ENCODE assay signal across 8 mouse cellular contexts in genomic region chr9:106421865-106422160, GRCm38 (mm10). TPM values are rescaled to one million over a fixed set of nuclear protein-coding genes. Genes with fewer than 3 reads are reported as not detected.
DNase-seq lines count a peak whose midpoint lies in the region; ATAC-seq and TF ChIP-seq lines count a peak whose summit lies in the region.

No protein-coding gene starts in this region.

- no peaks in the 10 kb centered on the region for H3K36me3 ChIP-seq in forebrain, embryonic 11.5 days (ENCODE audit: control insufficient read depth, insufficient read depth, low read length)
- no peaks in the 10 kb centered on the region for H3K36me3 ChIP-seq in heart, embryonic 16.5 days (ENCODE audit: control insufficient read depth, insufficient read depth)
- H3K36me3 ChIP-seq in liver, embryonic 14.5 days (replicated peaks; ENCODE audit: control insufficient read depth, insufficient read depth, low read depth), result no peaks in the 10 kb centered on the region
- H3K36me3 ChIP-seq in neural tube, embryonic 12.5 days, result no peaks in the 10 kb centered on the region
- H3K36me3 ChIP-seq in stomach, postnatal 0 days (ENCODE audit: control insufficient read depth, insufficient read depth, low read length), result no peaks in the 10 kb centered on the region

- peak; percentile 63 for ATAC-seq in forebrain, embryonic 11.5 days (replicated peaks; ENCODE audit: low FRiP score)
- peak; percentile 56 for ATAC-seq in heart, embryonic 16.5 days (replicated peaks; ENCODE audit: extremely low read depth, insufficient read depth, low FRiP score)
- ATAC-seq in liver, embryonic 14.5 days (ENCODE audit: insufficient read depth), result peak; percentile 71
- ATAC-seq in neural tube, embryonic 12.5 days (ENCODE audit: low FRiP score, low read depth), result peak; percentile 75
- ATAC-seq in stomach, postnatal 0 days (ENCODE audit: low FRiP score, low TSS enrichment), result peak; percentile 80

- no peak overlapping the region for H3K4me3 ChIP-seq in forebrain, embryonic 11.5 days (ENCODE audit: low read depth, low read length)
- peak overlapping the region; percentile 26; the same call in 1 of the 2 replicates for H3K4me3 ChIP-seq in heart, embryonic 16.5 days (ENCODE audit: low read length)
- no peak overlapping the region for H3K4me3 ChIP-seq in liver, embryonic 14.5 days (ENCODE audit: insufficient read depth in 1 of 2, low read depth in 2 of 2, low read length in 2 of 2)
- no peak overlapping the region for H3K4me3 ChIP-seq in neural tube, embryonic 12.5 days
- no peak overlapping the region for H3K4me3 ChIP-seq in stomach, postnatal 0 days (ENCODE audit: low read depth, low read length)

- H3K9me3 ChIP-seq in forebrain, embryonic 11.5 days (ENCODE audit: control insufficient read depth, low read length), result no peaks in the 10 kb centered on the region
- no peaks in the 10 kb centered on the region for H3K9me3 ChIP-seq in heart, embryonic 16.5 days (replicated peaks; ENCODE audit: control insufficient read depth, low read length)
- H3K9me3 ChIP-seq in liver, embryonic 14.5 days (ENCODE audit: control insufficient read depth, low read length), result no peaks in the 10 kb centered on the region
- H3K9me3 ChIP-seq in neural tube, embryonic 12.5 days, result no peaks in the 10 kb centered on the region
- no peaks in the 10 kb centered on the region for H3K9me3 ChIP-seq in stomach, postnatal 0 days (ENCODE audit: control insufficient read depth, low read length)

- H3K4me2 ChIP-seq in forebrain, embryonic 11.5 days (ENCODE audit: low read depth, low read length, severe bottlenecking), result peak overlapping the region; percentile 39
- H3K4me2 ChIP-seq in heart, embryonic 16.5 days (ENCODE audit: low read depth, low read length), result peak overlapping the region; percentile 49
- H3K4me2 ChIP-seq in liver, embryonic 14.5 days (ENCODE audit: low read depth), result no peak overlapping the region
- H3K4me2 ChIP-seq in neural tube, embryonic 12.5 days (replicated peaks), result peak overlapping the region; percentile 36
- peak overlapping the region; percentile 40 for H3K4me2 ChIP-seq in stomach, postnatal 0 days (replicated peaks; ENCODE audit: low read depth)

- peak overlapping the region; percentile 32; the same call in 1 of the 2 replicates for H3K27ac ChIP-seq in forebrain, embryonic 11.5 days (ENCODE audit: low read depth, low read length)
- H3K27ac ChIP-seq in heart, embryonic 16.5 days (ENCODE audit: low read length), result no peak overlapping the region
- no peak overlapping the region for H3K27ac ChIP-seq in liver, embryonic 14.5 days
- H3K27ac ChIP-seq in neural tube, embryonic 12.5 days, result no peak overlapping the region
- no peak overlapping the region for H3K27ac ChIP-seq in stomach, postnatal 0 days (replicated peaks)

- peak; percentile 82 to 89 for DNase-seq in CD8-positive naive resting alpha-beta T cell, adult 2 months (ENCODE audit: low read depth in 2 of 2, low spot score in 2 of 2)
- peak; percentile 57 for DNase-seq in c-Kit-negative CD71-positive TER-119-positive erythroid progenitor cells, embryonic 14.5 days (ENCODE audit: low read depth, low spot score)
- peak; percentile 91 for DNase-seq in forebrain, embryonic 11.5 days (ENCODE audit: low spot score)
- DNase-seq in kidney, postnatal 25 days, result peak; percentile 87 to 94
- DNase-seq in liver, embryonic 14.5 days (ENCODE audit: low read depth in 3 of 3, low spot score in 3 of 3), result peak; percentile 65 to 69 (median 65)
- peak; percentile 82 for DNase-seq in stomach, postnatal 0 days (ENCODE audit: low spot score)

- TF ChIP-seq CTCF in liver, embryonic 14.5 days (IDR thresholded peaks at IDR 0.05; ENCODE audit: low read depth), result peak; percentile 96
- TF ChIP-seq CTCF in stomach, postnatal 0 days (IDR thresholded peaks at IDR 0.05; ENCODE audit: low read depth), result peak; percentile 98

- no peaks in the 10 kb centered on the region for H3K27me3 ChIP-seq in forebrain, embryonic 11.5 days (ENCODE audit: control insufficient read depth, insufficient read depth, low read length)
- no peaks in the 10 kb centered on the region for H3K27me3 ChIP-seq in heart, embryonic 16.5 days (ENCODE audit: control insufficient read depth, insufficient read depth, low read length)
- peaks cover 15% of the 10 kb centered on the region for H3K27me3 ChIP-seq in liver, embryonic 14.5 days (ENCODE audit: control insufficient read depth, insufficient read depth, low read length)
- H3K27me3 ChIP-seq in neural tube, embryonic 12.5 days (replicated peaks), result peaks cover 2% of the 10 kb centered on the region; the same call in 1 of the 2 replicates
- H3K27me3 ChIP-seq in stomach, postnatal 0 days (ENCODE audit: control insufficient read depth, insufficient read depth, low read length), result no peaks in the 10 kb centered on the region

- 0% methylated on average over 3 of the region's 3 CpGs for WGBS in forebrain, embryonic 11.5 days
- WGBS in heart, embryonic 16.5 days, result 0% methylated on average over 3 of the region's 3 CpGs
- 0% methylated on average over 3 of the region's 3 CpGs for WGBS in liver, embryonic 14.5 days (ENCODE audit: insufficient replicate concordance)
- WGBS in neural tube, embryonic 12.5 days, result 0% methylated on average over 3 of the region's 3 CpGs
- 0% methylated on average over 3 of the region's 3 CpGs for WGBS in stomach, postnatal 0 days

- H3K9ac ChIP-seq in forebrain, embryonic 11.5 days (ENCODE audit: low read length), result 0 out of 2 replicates have a peak overlapping the region, but pooled peaks have one; percentile 12
- H3K9ac ChIP-seq in heart, embryonic 16.5 days (ENCODE audit: low read length), result peak overlapping the region; percentile 58
- no peak overlapping the region for H3K9ac ChIP-seq in liver, embryonic 14.5 days (replicated peaks)
- H3K9ac ChIP-seq in neural tube, embryonic 12.5 days, result no peak overlapping the region
- no peak overlapping the region for H3K9ac ChIP-seq in stomach, postnatal 0 days (ENCODE audit: low read length)

- peaks cover 21% of the 10 kb centered on the region for H3K4me1 ChIP-seq in forebrain, embryonic 11.5 days (replicated peaks; ENCODE audit: control insufficient read depth, insufficient read depth, low read length)
- peaks cover 18% of the 10 kb centered on the region for H3K4me1 ChIP-seq in heart, embryonic 16.5 days (ENCODE audit: control insufficient read depth, insufficient read depth, low read length)
- no peaks in the 10 kb centered on the region for H3K4me1 ChIP-seq in liver, embryonic 14.5 days (replicated peaks; ENCODE audit: control insufficient read depth in 2 of 2, insufficient read depth in 2 of 2, low read length in 1 of 2)
- H3K4me1 ChIP-seq in neural tube, embryonic 12.5 days, result peaks cover 27% of the 10 kb centered on the region
- 0 out of 2 replicates have a peak, but pooled peaks cover 2% of the 10 kb centered on the region for H3K4me1 ChIP-seq in stomach, postnatal 0 days (replicated peaks; ENCODE audit: control insufficient read depth, insufficient read depth)

- TF ChIP-seq EP300 in liver, embryonic 14.5 days (IDR thresholded peaks at IDR 0.05; ENCODE audit: low read depth), result no peak
- no peak for TF ChIP-seq EP300 in stomach, postnatal 0 days (optimal IDR thresholded peaks at IDR 0.05)

RNA-seq across cellular contexts. Expression of gene Rpl29, which starts 7.4 kb away (rescaled TPM):
- polyA plus RNA-seq in forebrain, embryonic 11.5 days (2014; fragmentation: Nextera tagmentation; extraction: Ambion mirVana), result 879 and 889 TPM in 2 replicates
- polyA plus RNA-seq in heart, embryonic 16.5 days (2015; fragmentation: Nextera tagmentation; extraction: Ambion mirVana), result 476 and 565 TPM in 2 replicates
- polyA plus RNA-seq in liver, embryonic 14.5 days (2012; rRNA removed), result 718 and 743 TPM in 2 replicates
- polyA plus RNA-seq in liver, embryonic 14.5 days (2014; fragmentation: Nextera tagmentation; extraction: Ambion mirVana), result 713 and 720 TPM in 2 replicates
- 698 and 706 TPM in 2 replicates for polyA plus RNA-seq in neural tube, embryonic 12.5 days (2016; fragmentation: Nextera tagmentation; extraction: Ambion mirVana)
- polyA plus RNA-seq in stomach, postnatal 0 days (2015; fragmentation: Nextera tagmentation; extraction: Ambion mirVana), result 810 and 847 TPM in 2 replicates

RNA-seq across cellular contexts. Expression of gene Acy1, which starts 16.3 kb away (rescaled TPM):
- polyA plus RNA-seq in forebrain, embryonic 11.5 days (2014; fragmentation: Nextera tagmentation; extraction: Ambion mirVana), result 39.5 and 43.4 TPM in 2 replicates
- polyA plus RNA-seq in heart, embryonic 16.5 days (2015; fragmentation: Nextera tagmentation; extraction: Ambion mirVana), result 27.5 and 27.8 TPM in 2 replicates
- 13.6 and 19.5 TPM in 2 replicates for polyA plus RNA-seq in liver, embryonic 14.5 days (2012; rRNA removed)
- polyA plus RNA-seq in liver, embryonic 14.5 days (2014; fragmentation: Nextera tagmentation; extraction: Ambion mirVana), result 26.7 and 26.8 TPM in 2 replicates
- 31.0 and 32.7 TPM in 2 replicates for polyA plus RNA-seq in neural tube, embryonic 12.5 days (2016; fragmentation: Nextera tagmentation; extraction: Ambion mirVana)
- polyA plus RNA-seq in stomach, postnatal 0 days (2015; fragmentation: Nextera tagmentation; extraction: Ambion mirVana), result 20.7 and 23.9 TPM in 2 replicates

RNA-seq across cellular contexts. Expression of gene Abhd14b, which starts 25.4 kb away (rescaled TPM):
- polyA plus RNA-seq in forebrain, embryonic 11.5 days (2014; fragmentation: Nextera tagmentation; extraction: Ambion mirVana), result 4.6 and 4.7 TPM in 2 replicates
- 10.0 and 10.7 TPM in 2 replicates for polyA plus RNA-seq in heart, embryonic 16.5 days (2015; fragmentation: Nextera tagmentation; extraction: Ambion mirVana)
- polyA plus RNA-seq in liver, embryonic 14.5 days (2012; rRNA removed), result 17.3 and 23.7 TPM in 2 replicates
- 24.9 and 25.2 TPM in 2 replicates for polyA plus RNA-seq in liver, embryonic 14.5 days (2014; fragmentation: Nextera tagmentation; extraction: Ambion mirVana)
- polyA plus RNA-seq in neural tube, embryonic 12.5 days (2016; fragmentation: Nextera tagmentation; extraction: Ambion mirVana), result 5.7 and 6.0 TPM in 2 replicates
- polyA plus RNA-seq in stomach, postnatal 0 days (2015; fragmentation: Nextera tagmentation; extraction: Ambion mirVana), result 39.0 and 46.0 TPM in 2 replicates

RNA-seq across cellular contexts. Expression of gene Abhd14a, which starts 25.7 kb away (rescaled TPM):
- polyA plus RNA-seq in forebrain, embryonic 11.5 days (2014; fragmentation: Nextera tagmentation; extraction: Ambion mirVana), result 38.3 and 41.0 TPM in 2 replicates
- polyA plus RNA-seq in heart, embryonic 16.5 days (2015; fragmentation: Nextera tagmentation; extraction: Ambion mirVana), result 60.5 and 61.0 TPM in 2 replicates
- polyA plus RNA-seq in liver, embryonic 14.5 days (2012; rRNA removed), result 14.4 and 16.4 TPM in 2 replicates
- polyA plus RNA-seq in liver, embryonic 14.5 days (2014; fragmentation: Nextera tagmentation; extraction: Ambion mirVana), result 14.3 and 16.3 TPM in 2 replicates
- polyA plus RNA-seq in neural tube, embryonic 12.5 days (2016; fragmentation: Nextera tagmentation; extraction: Ambion mirVana), result 34.6 and 38.0 TPM in 2 replicates
- polyA plus RNA-seq in stomach, postnatal 0 days (2015; fragmentation: Nextera tagmentation; extraction: Ambion mirVana), result 23.1 and 23.2 TPM in 2 replicates

RNA-seq across cellular contexts. Expression of gene Pcbp4, which starts 31.3 kb away (rescaled TPM):
- polyA plus RNA-seq in forebrain, embryonic 11.5 days (2014; fragmentation: Nextera tagmentation; extraction: Ambion mirVana), result 300 and 309 TPM in 2 replicates
- 64.8 and 69.9 TPM in 2 replicates for polyA plus RNA-seq in heart, embryonic 16.5 days (2015; fragmentation: Nextera tagmentation; extraction: Ambion mirVana)
- polyA plus RNA-seq in liver, embryonic 14.5 days (2012; rRNA removed), result 11.3 and 18.3 TPM in 2 replicates
- polyA plus RNA-seq in liver, embryonic 14.5 days (2014; fragmentation: Nextera tagmentation; extraction: Ambion mirVana), result 5.6 and 5.7 TPM in 2 replicates
- 358 and 362 TPM in 2 replicates for polyA plus RNA-seq in neural tube, embryonic 12.5 days (2016; fragmentation: Nextera tagmentation; extraction: Ambion mirVana)
- 16.8 and 20.3 TPM in 2 replicates for polyA plus RNA-seq in stomach, postnatal 0 days (2015; fragmentation: Nextera tagmentation; extraction: Ambion mirVana)

Comparison
In these comparisons a context has a peak if more than half of its experiments do, and no peak if none do; other contexts are left out.
1. H3K9ac ChIP-seq: peak in forebrain, embryonic 11.5 days (single experiment) and heart, embryonic 16.5 days (single experiment); none in liver, embryonic 14.5 days (single experiment), neural tube, embryonic 12.5 days (single experiment) and stomach, postnatal 0 days (single experiment).
2. Peak in every context shown above with its lines, with median percentiles within 50 percentile points of each other: DNase-seq and ATAC-seq.